Mouse (Mus musculus) midbrain, embryonic 16.5 days (tissue): Measurements from ENCODE around the gene Fut2. TPM values are rescaled to one million over a fixed set of nuclear protein-coding genes. Genes with fewer than 3 reads are reported as not detected.

Source experiments
- ATAC-seq: fragments of 200-750 bp; cut with Nextera tagmentation; 2 replicates; pipeline ENCODE4 v1.8.0; 2017; ENCODE audit warnings: moderate TSS enrichment
- H3K27ac ChIP-seq: fragments of 300-500 bp; sonication (generic); 2 replicates; pipeline ENCODE4 v1.5.1; 2014; ENCODE audit warnings: mild to moderate bottlenecking, low read length, mixed read lengths
- H3K27me3 ChIP-seq: fragments of 300-500 bp; sonication (generic); 2 replicates; pipeline ENCODE4 v1.6.1; 2014; ENCODE audit warnings: low read depth, low read length, mixed read lengths; ENCODE audit not compliant: control insufficient read depth, insufficient read depth
- H3K36me3 ChIP-seq: fragments of 300-500 bp; sonication (generic); 2 replicates; pipeline ENCODE4 v1.6.1; 2014; ENCODE audit warnings: mild to moderate bottlenecking, low read length, moderate library complexity, mixed read lengths; ENCODE audit not compliant: control insufficient read depth, insufficient read depth
- H3K4me1 ChIP-seq: fragments of 300-500 bp; sonication (generic); 2 replicates; pipeline ENCODE4 v1.6.1; 2014; ENCODE audit warnings: mild to moderate bottlenecking, low read length, mixed read lengths; ENCODE audit not compliant: control insufficient read depth, insufficient read depth
- H3K4me2 ChIP-seq: fragments of 300-500 bp; sonication (generic); 2 replicates; pipeline ENCODE4 v1.6.1; 2014; ENCODE audit warnings: mild to moderate bottlenecking, low read length, mixed read lengths
- H3K4me3 ChIP-seq: fragments of 300-500 bp; sonication (generic); 2 replicates; pipeline ENCODE4 v1.5.1; 2014; ENCODE audit warnings: low read depth, mild to moderate bottlenecking, low read length, moderate library complexity, mixed read lengths
- H3K9ac ChIP-seq: fragments of 300-500 bp; sonication (generic); 2 replicates; pipeline ENCODE4 v1.6.1; 2014; ENCODE audit warnings: low read depth, low read length, mixed read lengths
- H3K9me3 ChIP-seq: fragments of 300-500 bp; sonication (generic); replicated peaks from 2 replicates; pipeline ENCODE4 v1.6.1; 2014; ENCODE audit warnings: mild to moderate bottlenecking, low read length, mixed read lengths; ENCODE audit not compliant: control insufficient read depth, poor library complexity, severe bottlenecking
- WGBS: fragments of 180-500 bp; shearing (Covaris S2); extraction: QIAGEN DNeasy Blood & Tissue Kit; methylation state at CpG from one replicate; pipeline ENCODE4 v1.1.7; 2014; 5-methylcytosine and 5-hydroxymethylcytosine counted together
- polyA plus RNA-seq: library from polyadenylated mRNA; unstranded; fragments of >200 nt; fragmentation: Nextera tagmentation; extraction: Ambion mirVana; gene quantifications from 2 replicates; pipeline ENCODE4 v1.2.1, GENCODE M21; 2015

Gene Fut2
- polyA plus RNA-seq, 1 experiment from 2014 or later, result 0.16 TPM

- no peak overlapping the region for H3K27ac ChIP-seq
- H3K4me2 ChIP-seq, result no peak overlapping the region
- WGBS, result 83% methylated on average over 9 of the region's 9 CpGs
- no peak for ATAC-seq
- H3K4me1 ChIP-seq, result no peaks in the 10 kb centered on the region
- H3K27me3 ChIP-seq, result no peaks in the 10 kb centered on the region
- no peaks in the 10 kb centered on the region for H3K36me3 ChIP-seq
- no peak overlapping the region for H3K9ac ChIP-seq
- H3K4me3 ChIP-seq, result no peak overlapping the region
- H3K9me3 ChIP-seq, result no peaks in the 10 kb centered on the region
Observed at GRCm38 (mm10) chr7:45605704-45606289, 60.4 kb downstream of the Fut2 start.

GRCm38 (mm10) chr7:45598960-45599879 lies 67.0 kb downstream of the Fut2 start:
- H3K36me3 ChIP-seq, result no peaks in the 10 kb centered on the region
- no peak for ATAC-seq
- H3K27ac ChIP-seq, result no peak overlapping the region
- H3K4me1 ChIP-seq, result no peaks in the 10 kb centered on the region
- H3K4me3 ChIP-seq, result no peak overlapping the region
- no peaks in the 10 kb centered on the region for H3K9me3 ChIP-seq
- no peak overlapping the region for H3K4me2 ChIP-seq
- 48% methylated on average over 18 of the region's 18 CpGs for WGBS
- H3K27me3 ChIP-seq, result no peaks in the 10 kb centered on the region
- H3K9ac ChIP-seq, result no peak overlapping the region

Other genes starting within 250 kb of the Fut2 start
- 0.39 and 0.88 TPM in 2 replicates for gene Lhb, start 245.6 kb downstream of the Fut2 start, polyA plus RNA-seq
- 20.9 and 21.8 TPM in 2 replicates for gene Gys1, start 231.6 kb downstream of the Fut2 start, polyA plus RNA-seq
- gene Ruvbl2, start 228.3 kb downstream of the Fut2 start, polyA plus RNA-seq, result 103 and 110 TPM in 2 replicates
- gene Ftl1, start 206.5 kb downstream of the Fut2 start, polyA plus RNA-seq, result 5,323 and 5,449 TPM in 2 replicates
- gene Bax, start 199.5 kb downstream of the Fut2 start, polyA plus RNA-seq, result 232 and 243 TPM in 2 replicates
- 0.15 and 0.16 TPM in 2 replicates for gene Tulp2, start 184.5 kb downstream of the Fut2 start, polyA plus RNA-seq
- not detected in 2 replicates for gene Gm45808, start 179.6 kb downstream of the Fut2 start, polyA plus RNA-seq
- gene Dhdh, start 177.6 kb downstream of the Fut2 start, polyA plus RNA-seq, result 4.1 and 4.2 TPM in 2 replicates
- 107 and 119 TPM in 2 replicates for gene Nucb1, start 156.0 kb downstream of the Fut2 start, polyA plus RNA-seq
- gene Ppp1r15a, start 140.1 kb downstream of the Fut2 start, polyA plus RNA-seq, result 10.5 and 13.9 TPM in 2 replicates
- 0.81 and 0.87 TPM in 2 replicates for gene Plekha4, start 140.1 kb downstream of the Fut2 start, polyA plus RNA-seq
- 0.21 TPM in 1 of 2 replicates, not detected in the other for gene Hsd17b14, start 111.5 kb downstream of the Fut2 start, polyA plus RNA-seq
- gene Bcat2, start 96.2 kb downstream of the Fut2 start, polyA plus RNA-seq, result 23.6 and 25.0 TPM in 2 replicates
- not detected in 2 replicates for gene Fgf21, start 50.9 kb downstream of the Fut2 start, polyA plus RNA-seq
- not detected in 2 replicates for gene Fut1, start 49.1 kb downstream of the Fut2 start, polyA plus RNA-seq
- not detected in 2 replicates for gene Izumo1, start 44.6 kb downstream of the Fut2 start, polyA plus RNA-seq
- 17.2 and 18.5 TPM in 2 replicates for gene Rasip1, start 38.9 kb downstream of the Fut2 start, polyA plus RNA-seq
- 3.4 and 4.6 TPM in 2 replicates for gene Mamstr, start 26.4 kb downstream of the Fut2 start, polyA plus RNA-seq
- 0.23 and 0.71 TPM in 2 replicates for gene Ntn5, start 17.6 kb upstream of the Fut2 start, polyA plus RNA-seq
- 0.24 and 0.28 TPM in 2 replicates for gene Sec1, start 28.0 kb upstream of the Fut2 start, polyA plus RNA-seq
- gene Car11, start 33.4 kb upstream of the Fut2 start, polyA plus RNA-seq, result 71.6 and 89.9 TPM in 2 replicates
- 2.3 and 3.4 TPM in 2 replicates for gene Dbp, start 38.7 kb upstream of the Fut2 start, polyA plus RNA-seq
- 475 and 495 TPM in 2 replicates for gene Rpl18, start 49.1 kb upstream of the Fut2 start, polyA plus RNA-seq
- 21.9 and 23.0 TPM in 2 replicates for gene Sphk2, start 51.6 kb upstream of the Fut2 start, polyA plus RNA-seq
- gene Fam83e, start 54.8 kb upstream of the Fut2 start, polyA plus RNA-seq, result 0.48 and 0.62 TPM in 2 replicates
- not detected in 2 replicates for gene Spaca4, start 59.4 kb upstream of the Fut2 start, polyA plus RNA-seq
- gene Lmtk3, start 117.3 kb upstream of the Fut2 start, polyA plus RNA-seq, result 19.6 and 26.7 TPM in 2 replicates
- 6.1 and 6.4 TPM in 2 replicates for gene Sult2b1, start 118.3 kb upstream of the Fut2 start, polyA plus RNA-seq
- gene Cyth2, start 148.2 kb upstream of the Fut2 start, polyA plus RNA-seq, result 275 and 307 TPM in 2 replicates
- 1.2 and 1.3 TPM in 2 replicates for gene Kcnj14, start 158.4 kb upstream of the Fut2 start, polyA plus RNA-seq
- 38.4 and 45.8 TPM in 2 replicates for gene Grwd1, start 164.6 kb upstream of the Fut2 start, polyA plus RNA-seq
- gene Kdelr1, start 206.4 kb upstream of the Fut2 start, polyA plus RNA-seq, result 52.2 and 55.0 TPM in 2 replicates
- 3.4 and 4.8 TPM in 2 replicates for gene Grin2d, start 212.0 kb upstream of the Fut2 start, polyA plus RNA-seq
- gene Syngr4, start 230.3 kb upstream of the Fut2 start, polyA plus RNA-seq, result not detected in 2 replicates
- 6.3 and 6.9 TPM in 2 replicates for gene Tmem143, start 230.5 kb upstream of the Fut2 start, polyA plus RNA-seq